Mouse (Mus musculus): ENCODE results near the gene Fads3.

DNA sequence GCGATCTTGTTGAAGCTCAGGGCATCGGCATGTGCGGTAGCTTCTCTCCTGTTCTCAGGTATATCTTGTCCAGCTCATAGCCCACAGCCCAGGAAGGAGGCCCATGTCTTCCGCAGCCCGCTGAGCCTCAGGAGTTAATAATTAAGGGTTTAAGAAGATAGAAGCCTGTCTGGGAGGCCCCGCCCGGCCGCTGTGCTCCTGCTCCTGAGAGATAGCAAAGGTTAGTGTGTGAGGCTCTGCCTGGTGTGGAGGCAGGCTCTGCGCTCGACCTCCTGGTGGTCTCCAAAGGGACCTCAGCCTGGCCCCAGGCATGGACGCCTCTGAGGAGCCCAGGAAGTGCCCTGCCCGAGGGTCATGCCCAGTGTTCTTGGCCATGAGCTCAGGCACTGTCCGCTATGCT is 26.5 kb upstream of the Fads3 start:
- TF ChIP-seq POLR2A (IDR thresholded peaks at IDR 0.05; ENCODE audit: borderline replicate concordance, control insufficient read depth, low read depth, low read length) (peak; percentile 90), CTCF (IDR thresholded peaks at IDR 0.05; ENCODE audit: control insufficient read depth, insufficient read depth, low read length) (no peak)
